Mouse (Mus musculus): ENCODE results near the gene Car11.

The Car11 gene

DNA sequence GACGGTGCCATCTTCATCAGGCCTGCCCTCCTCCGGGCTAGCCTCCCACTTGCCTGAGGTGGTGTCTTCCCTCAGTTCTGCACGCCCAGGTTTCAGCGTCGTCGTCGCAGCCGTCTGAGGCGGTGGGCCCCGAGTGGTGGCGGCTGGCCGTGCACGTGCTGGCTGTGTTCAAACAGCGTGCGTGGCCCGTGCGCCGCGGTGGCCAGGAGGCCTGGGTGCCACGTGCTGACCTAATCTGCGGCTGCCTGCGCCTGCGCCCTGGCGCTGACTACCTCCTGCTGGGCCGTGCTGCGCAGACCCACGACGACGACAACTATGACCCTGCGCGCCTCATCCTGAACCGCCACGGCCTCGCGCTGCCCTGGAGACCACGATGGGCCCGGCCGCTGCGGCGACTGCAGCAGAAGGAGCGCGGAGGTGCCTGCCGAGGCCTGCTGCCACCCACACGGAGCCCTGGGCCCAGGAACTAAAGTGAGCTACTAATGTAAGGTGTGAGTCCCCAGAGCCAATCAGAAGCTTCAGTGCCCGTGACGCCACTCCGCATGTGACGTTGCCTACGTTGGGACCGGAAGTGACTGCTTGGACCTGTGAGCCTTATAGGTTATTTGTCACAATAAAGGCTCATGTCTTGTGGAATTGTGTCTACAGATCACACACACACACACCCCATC is 5.6 kb upstream of the Car11 start, which contains the start of gene Sec1:
TSS of gene Sec1 (minus strand) at position 482 of the 671 bp plus-strand sequence.
- DNase-seq = no peak

- DNase-seq = no peak
Observed at GRCm38 (mm10) chr7:45695098-45695497, 4.5 kb upstream of the Car11 start.

DNA sequence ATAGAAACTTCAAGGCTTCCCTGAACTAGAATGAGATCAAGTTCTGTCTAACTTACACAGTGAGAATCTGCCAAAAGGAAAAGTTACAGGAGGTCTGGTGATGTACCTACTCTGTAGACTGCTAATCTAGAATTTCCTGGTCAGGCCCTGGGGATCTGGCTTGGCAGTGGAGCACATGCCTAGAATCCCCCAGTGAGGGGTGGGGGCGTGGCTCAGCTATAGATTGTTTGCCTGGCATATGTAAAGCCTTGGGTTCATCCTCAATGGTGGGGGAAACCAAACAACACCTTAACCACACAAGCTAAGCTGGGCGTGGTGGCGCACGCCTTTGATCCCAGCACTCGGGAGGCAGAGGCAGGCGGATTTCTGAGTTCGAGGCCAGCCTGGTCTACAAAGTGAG is 1.7 kb upstream of the Car11 start:
- DNase-seq = no peak

- peak; percentile 83 to 84 for DNase-seq
Observed at GRCm38 (mm10) chr7:45700301-45701015, 815 bp downstream of the Car11 start.

DNA sequence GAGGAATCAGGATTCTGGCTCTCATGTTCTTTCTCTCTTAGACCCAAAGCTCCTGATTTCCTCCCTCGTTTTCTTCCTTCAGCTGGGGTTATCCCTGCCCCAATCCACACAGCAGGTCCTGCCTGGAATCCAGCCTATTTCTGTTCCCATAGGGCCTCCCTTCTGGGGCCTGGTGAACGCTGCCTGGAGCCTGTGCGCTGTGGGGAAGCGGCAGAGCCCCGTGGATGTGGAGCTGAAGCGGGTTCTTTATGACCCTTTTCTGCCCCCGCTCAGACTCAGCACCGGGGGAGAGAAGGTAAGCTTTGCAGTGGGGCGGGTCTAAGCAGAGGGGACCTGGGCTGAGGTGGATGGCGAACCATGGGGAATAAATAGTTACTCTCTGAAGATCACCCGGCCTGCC is 1.4 kb downstream of the Car11 start:
- no peak for DNase-seq

- DNase-seq = no peak
Observed at GRCm38 (mm10) chr7:45701607-45702006, 2.0 kb downstream of the Car11 start.

DNA sequence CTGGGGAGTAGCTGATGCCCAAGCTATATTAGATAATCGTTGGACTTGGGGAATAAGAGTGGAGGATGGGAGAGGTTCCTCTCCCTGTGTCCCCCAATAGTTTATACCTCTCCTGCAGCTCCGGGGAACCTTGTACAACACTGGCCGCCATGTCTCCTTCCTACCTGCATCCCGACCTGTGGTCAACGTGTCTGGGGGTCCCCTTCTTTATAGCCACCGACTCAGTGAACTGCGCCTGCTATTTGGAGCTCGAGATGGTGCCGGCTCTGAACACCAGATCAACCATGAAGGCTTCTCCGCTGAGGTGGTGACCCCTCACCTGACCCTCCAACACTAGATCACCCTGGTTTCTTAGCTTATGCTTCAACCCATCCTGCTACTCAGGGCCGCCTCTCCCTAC is 2.7 kb downstream of the Car11 start:
- DNase-seq = no peak

DNA sequence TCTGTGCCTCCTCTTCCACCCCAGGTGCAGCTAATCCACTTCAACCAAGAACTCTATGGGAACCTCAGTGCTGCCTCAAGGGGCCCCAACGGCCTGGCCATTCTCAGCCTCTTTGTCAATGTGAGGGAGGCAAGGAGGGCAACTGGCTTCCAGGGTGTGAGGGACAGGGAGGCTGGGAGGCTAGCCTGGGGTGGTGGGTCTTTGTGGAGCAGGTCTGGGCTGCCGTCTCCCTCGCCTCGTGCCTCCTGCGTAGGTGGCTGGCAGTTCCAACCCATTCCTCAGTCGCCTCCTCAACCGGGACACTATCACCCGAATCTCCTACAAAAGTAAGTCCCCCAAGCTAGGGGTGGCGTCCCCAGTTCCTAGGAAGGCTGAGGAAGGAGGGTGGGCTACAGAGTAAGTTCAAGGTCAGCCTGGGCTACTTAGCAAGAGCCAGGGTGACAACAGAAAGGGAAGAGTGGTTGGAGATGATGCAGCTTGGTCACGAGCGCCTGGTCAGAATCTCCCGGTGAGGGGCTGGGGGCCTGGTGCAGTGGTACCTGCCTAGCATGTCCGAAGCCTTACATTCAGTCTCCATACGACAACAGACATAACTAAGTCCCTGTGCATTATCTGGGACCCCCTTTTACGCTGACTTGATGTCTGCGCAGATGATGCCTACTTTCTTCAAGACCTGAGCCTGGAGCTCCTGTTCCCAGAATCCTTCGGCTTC is 3.3 kb downstream of the Car11 start:
- no peak for DNase-seq

DNA sequence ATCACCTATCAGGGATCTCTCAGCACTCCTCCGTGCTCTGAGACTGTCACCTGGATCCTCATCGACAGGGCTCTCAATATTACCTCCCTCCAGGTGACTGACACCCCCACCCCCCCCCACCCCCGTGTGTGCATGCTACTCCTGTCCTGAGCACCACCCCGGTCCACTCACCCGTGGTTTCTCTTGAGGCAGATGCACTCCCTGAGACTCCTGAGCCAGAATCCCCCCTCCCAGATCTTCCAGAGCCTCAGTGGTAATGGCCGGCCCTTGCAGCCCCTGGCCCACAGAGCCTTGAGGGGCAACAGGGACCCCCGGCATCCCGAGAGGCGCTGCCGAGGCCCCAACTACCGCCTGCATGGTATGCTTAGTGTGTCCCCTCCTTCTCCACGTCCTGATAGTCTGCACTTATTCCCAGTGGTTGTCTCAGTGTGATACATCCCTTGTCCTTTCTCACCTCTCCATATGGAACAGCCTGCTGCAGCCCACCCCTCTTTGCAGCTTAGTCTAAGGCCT is 3.9 kb downstream of the Car11 start:
- no peak for DNase-seq

GRCm38 (mm10) chr7:45704046-45704559 is 4.5 kb downstream of the Car11 start:
- DNase-seq = peak; percentile 50 to 51

- DNase-seq = peak; percentile 100
Observed at GRCm38 (mm10) chr7:45704730-45705442, 5.2 kb downstream of the Car11 start, which contains the start of gene Dbp. Gene Dbp (plus strand): TSS chr7:45705088.

DNA sequence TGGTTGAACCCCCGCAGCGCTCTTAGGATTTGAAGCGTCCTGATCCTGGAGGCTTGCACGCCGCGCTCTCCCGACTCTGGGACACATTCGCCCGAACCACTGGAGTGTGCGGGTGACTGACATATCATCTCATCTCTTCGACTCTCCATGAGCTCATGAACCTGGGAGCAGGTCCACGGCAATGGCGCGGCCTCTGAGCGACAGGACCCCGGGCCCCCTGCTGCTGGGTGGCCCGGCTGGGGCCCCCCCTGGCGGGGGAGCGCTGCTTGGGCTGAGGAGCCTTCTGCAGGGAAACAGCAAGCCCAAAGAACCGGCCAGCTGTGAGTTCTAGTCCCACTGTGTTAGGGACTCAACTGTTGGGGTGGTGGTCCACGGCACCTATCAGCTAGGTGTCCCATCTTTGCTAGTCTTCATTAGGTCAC is 5.8 kb downstream of the Car11 start:
- DNase-seq = no peak

- DNase-seq = peak; percentile 79 to 83
Observed at GRCm38 (mm10) chr7:45705873-45706281, 6.2 kb downstream of the Car11 start.

- peak; percentile 80 to 85 for DNase-seq
Observed at GRCm38 (mm10) chr7:45706721-45707241, 7.1 kb downstream of the Car11 start.

GRCm38 (mm10) chr7:45707375-45707967 is 7.8 kb downstream of the Car11 start:
- DNase-seq = peak; percentile 97 to 98

GRCm38 (mm10) chr7:45708221-45708761 is 8.6 kb downstream of the Car11 start:
- no peak for DNase-seq

DNA sequence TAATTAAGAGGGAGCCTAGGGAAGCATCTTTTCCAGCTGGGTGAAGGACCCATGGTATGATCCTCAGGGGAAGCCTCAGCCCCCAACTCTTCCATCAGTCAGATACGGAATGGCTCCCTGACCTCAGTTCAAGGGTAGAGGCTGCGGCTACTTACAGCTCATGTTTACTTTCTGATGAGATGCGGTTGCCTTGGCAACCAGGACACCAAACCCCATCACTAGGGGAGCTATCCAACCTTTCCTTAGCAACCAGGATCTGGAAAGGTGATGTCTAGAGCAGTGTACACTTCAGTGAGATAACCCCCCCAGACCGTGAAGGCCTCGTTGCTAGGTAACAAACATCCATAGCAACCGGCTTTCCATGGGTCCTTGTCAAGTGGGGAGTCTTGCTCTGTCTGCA is 9.4 kb downstream of the Car11 start:
- no peak for DNase-seq

- DNase-seq = no peak
Observed at GRCm38 (mm10) chr7:45709677-45710355, 10.2 kb downstream of the Car11 start.

DNA sequence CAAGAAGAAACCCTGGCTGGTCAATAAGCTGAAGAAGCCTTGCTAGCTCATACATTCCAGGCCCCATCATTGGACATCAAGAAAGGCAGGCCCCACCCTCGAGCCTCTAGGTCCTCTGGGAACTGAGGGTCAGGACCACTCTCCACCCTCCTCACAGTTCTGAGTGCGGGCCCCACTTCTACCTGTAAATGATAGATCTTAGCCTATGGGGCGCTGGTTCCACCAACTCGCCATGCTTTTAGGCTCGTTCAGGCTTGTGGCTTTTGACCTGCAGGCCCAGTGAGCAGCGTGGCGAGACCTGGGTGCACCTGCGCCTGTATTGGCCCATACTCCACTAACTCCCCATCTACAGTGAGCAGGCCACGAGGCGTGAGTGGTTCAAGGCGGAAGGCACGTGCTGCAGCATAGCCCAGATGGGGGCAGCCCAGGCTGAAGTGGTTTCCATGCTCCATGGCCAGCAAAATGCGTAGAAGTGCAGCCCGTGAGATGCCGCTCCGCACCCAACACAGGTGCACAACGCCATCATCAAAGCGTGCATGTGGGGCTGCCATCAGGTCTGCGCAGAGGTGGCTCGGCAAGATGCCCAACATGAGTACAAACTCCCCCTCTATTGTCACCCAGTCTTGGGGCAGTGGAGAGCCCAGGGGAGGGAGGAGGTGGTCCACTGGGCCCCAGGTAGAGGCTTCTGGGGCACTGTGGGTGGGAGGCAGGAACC is 11.0 kb downstream of the Car11 start:
- DNase-seq = no peak
